Mouse (Mus musculus): ENCODE measurements around the gene Sned1. TPM values are rescaled to one million over a fixed set of nuclear protein-coding genes. Genes with fewer than 3 reads are reported as not detected.

Sned1 gene
- polyA plus RNA-seq, 1 experiment from 2014 or later: 16.7 TPM

DNA sequence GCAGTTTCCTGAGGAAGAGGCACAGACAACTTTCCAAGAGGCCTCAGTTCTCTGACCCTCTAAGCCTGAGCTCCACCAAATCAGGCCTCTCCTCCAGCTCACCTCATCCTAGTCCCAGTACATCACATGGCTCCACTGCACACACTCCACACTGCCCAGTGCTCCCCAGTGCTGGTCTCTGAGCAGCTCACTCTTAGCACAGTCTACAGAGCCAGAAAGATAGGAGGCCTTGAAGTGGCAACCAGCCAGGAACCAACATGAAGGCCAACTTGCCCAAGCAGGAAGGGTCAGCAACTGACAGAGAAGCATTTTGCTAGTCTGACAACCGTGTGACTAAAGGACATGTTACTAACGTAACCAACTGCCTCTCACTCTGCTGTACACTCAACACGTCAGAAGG lies 64.9 kb downstream of the Sned1 start:
- Histone ChIP-seq H3K9ac (ENCODE audit: low read depth, low read length) (no peak overlapping the region), H3K36me3 (ENCODE audit: control insufficient read depth, insufficient read depth, low read length) (peaks cover 87% of the 10 kb centered on the region), H3K4me2 (ENCODE audit: low read depth, low read length) (no peak overlapping the region), H3K27ac (replicated peaks; ENCODE audit: low read depth, low read length) (no peak overlapping the region), H3K9me3 (ENCODE audit: control insufficient read depth, low read length) (no peaks in the 10 kb centered on the region), H3K4me1 (ENCODE audit: control insufficient read depth, insufficient read depth, low read length) (peaks cover 7% of the 10 kb centered on the region; the same call in 1 of the 2 replicates), H3K4me3 (ENCODE audit: low read depth, low read length) (no peak overlapping the region), H3K27me3 (replicated peaks; ENCODE audit: control insufficient read depth, insufficient read depth, low read length) (no peaks in the 10 kb centered on the region)
- DNase-seq (ENCODE audit: low spot score) (no peak), ATAC-seq (ENCODE audit: low read depth) (no peak)
- WGBS: 81% methylated on average over 3 of the region's 3 CpGs

DNA sequence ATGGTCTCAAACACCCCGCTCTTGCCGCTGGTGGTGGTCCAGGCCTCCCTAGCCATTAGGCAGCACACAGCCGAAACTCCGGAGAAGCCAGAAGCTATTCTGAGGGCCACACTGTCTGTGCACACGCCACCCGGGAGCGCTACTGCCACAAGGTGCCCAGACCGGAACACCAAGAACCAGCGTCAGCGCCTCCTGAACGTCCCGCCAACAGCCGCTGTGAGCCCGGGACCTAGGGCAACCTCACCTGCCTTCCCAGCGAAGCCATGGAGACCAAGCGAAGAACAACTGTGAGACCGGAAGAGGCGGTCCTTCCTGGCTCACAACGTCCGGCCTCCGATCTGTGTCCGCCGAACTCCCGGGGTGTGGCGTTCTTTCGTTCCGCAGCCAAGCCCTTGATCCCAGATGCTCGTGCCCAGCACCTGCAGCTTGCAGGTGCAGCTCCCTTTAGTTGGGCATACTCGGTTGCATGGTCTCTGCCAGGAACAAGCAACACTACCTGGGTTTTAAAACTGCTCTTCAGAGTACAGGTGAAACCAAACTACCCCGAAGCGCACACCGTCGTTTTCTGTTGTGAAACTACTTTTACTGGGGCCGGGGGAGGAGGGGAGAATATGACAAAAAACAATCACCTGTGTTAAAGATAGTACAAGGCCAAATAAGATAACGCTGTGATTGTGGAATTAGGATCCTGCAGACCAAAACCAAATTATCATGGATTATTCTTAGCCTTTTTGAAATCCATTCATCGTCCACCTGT lies 70.1 kb downstream of the Sned1 start, which contains the start of gene Mterf4:
Gene Mterf4 (minus strand): TSS at position 335 of the 757 bp plus-strand sequence.
- 9% methylated on average over 36 of the region's 36 CpGs for WGBS
- H3K9me3 ChIP-seq (ENCODE audit: control insufficient read depth, low read length): no peaks in the 10 kb centered on the region

GRCm38 (mm10) chr1:93323973-93324372 lies 88.3 kb downstream of the Sned1 start:
- peaks cover 67% of the 10 kb centered on the region for H3K36me3 ChIP-seq (ENCODE audit: control insufficient read depth, insufficient read depth, low read length)
- no peak for ATAC-seq (ENCODE audit: low read depth)
- WGBS: 88% methylated on average over 6 of the region's 6 CpGs
- DNase-seq (ENCODE audit: low spot score): no peak
- no peaks in the 10 kb centered on the region for H3K4me1 ChIP-seq (ENCODE audit: control insufficient read depth, insufficient read depth, low read length)
- H3K4me2 ChIP-seq (ENCODE audit: low read depth, low read length): no peak overlapping the region
- no peak overlapping the region for H3K9ac ChIP-seq (ENCODE audit: low read depth, low read length)
- H3K27me3 ChIP-seq (replicated peaks; ENCODE audit: control insufficient read depth, insufficient read depth, low read length): no peaks in the 10 kb centered on the region
- no peaks in the 10 kb centered on the region for H3K9me3 ChIP-seq (ENCODE audit: control insufficient read depth, low read length)
- no peak overlapping the region for H3K27ac ChIP-seq (replicated peaks; ENCODE audit: low read depth, low read length)
- no peak overlapping the region for H3K4me3 ChIP-seq (ENCODE audit: low read depth, low read length)

More for the DNA sequence above, 70.1 kb downstream of the Sned1 start, which contains the start of gene Mterf4:
- peak within 1 kb of the TSS; percentile 84 for H3K4me2 ChIP-seq (ENCODE audit: low read depth, low read length)
- no peak within 1 kb of the TSS; the same call in 1 of the 2 replicates for H3K27ac ChIP-seq (replicated peaks; ENCODE audit: low read depth, low read length)
- DNase-seq (ENCODE audit: low spot score) (peak; percentile 91), ATAC-seq (ENCODE audit: low read depth) (peak; percentile 96)
- peak within 1 kb of the TSS; percentile 90 for H3K9ac ChIP-seq (ENCODE audit: low read depth, low read length)
- peaks cover 7% of the 10 kb centered on the region; the same call in 1 of the 2 replicates for H3K4me1 ChIP-seq (ENCODE audit: control insufficient read depth, insufficient read depth, low read length)
- H3K27me3 ChIP-seq (replicated peaks; ENCODE audit: control insufficient read depth, insufficient read depth, low read length): no peaks in the 10 kb centered on the region
- H3K4me3 ChIP-seq (ENCODE audit: low read depth, low read length): peak within 1 kb of the TSS; percentile 88
- H3K36me3 ChIP-seq (ENCODE audit: control insufficient read depth, insufficient read depth, low read length): peaks cover 45% of the 10 kb centered on the region

DNA sequence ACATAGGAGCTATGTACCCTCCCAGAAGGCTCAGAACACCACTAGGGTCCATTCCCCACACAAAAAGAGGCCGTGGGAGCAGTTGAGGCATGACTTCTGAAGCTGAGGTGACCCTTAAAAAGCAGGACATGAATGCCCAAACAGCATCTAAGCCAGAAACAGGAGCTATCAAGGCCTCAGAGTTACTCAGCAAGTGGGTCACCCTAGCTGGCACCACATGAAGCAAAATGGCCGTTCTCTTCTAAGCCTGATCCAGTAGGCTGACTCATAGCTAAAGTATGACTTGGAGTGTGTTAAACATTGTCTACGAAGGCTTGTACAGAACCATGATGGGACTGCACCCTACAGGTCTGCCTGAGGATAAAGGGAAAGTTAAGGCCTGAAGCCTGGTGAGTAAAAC lies 90.8 kb downstream of the Sned1 start:
- Histone ChIP-seq H3K4me2 (ENCODE audit: low read depth, low read length) (no peak overlapping the region), H3K9me3 (ENCODE audit: control insufficient read depth, low read length) (no peaks in the 10 kb centered on the region), H3K27me3 (replicated peaks; ENCODE audit: control insufficient read depth, insufficient read depth, low read length) (no peaks in the 10 kb centered on the region), H3K4me3 (ENCODE audit: low read depth, low read length) (no peak overlapping the region), H3K27ac (replicated peaks; ENCODE audit: low read depth, low read length) (no peak overlapping the region), H3K36me3 (ENCODE audit: control insufficient read depth, insufficient read depth, low read length) (peaks cover 60% of the 10 kb centered on the region), H3K4me1 (ENCODE audit: control insufficient read depth, insufficient read depth, low read length) (no peaks in the 10 kb centered on the region), H3K9ac (ENCODE audit: low read depth, low read length) (no peak overlapping the region)
- DNase-seq (ENCODE audit: low spot score) (no peak), ATAC-seq (ENCODE audit: low read depth) (no peak)
- 98% methylated on average over 3 of the region's 3 CpGs for WGBS

DNA sequence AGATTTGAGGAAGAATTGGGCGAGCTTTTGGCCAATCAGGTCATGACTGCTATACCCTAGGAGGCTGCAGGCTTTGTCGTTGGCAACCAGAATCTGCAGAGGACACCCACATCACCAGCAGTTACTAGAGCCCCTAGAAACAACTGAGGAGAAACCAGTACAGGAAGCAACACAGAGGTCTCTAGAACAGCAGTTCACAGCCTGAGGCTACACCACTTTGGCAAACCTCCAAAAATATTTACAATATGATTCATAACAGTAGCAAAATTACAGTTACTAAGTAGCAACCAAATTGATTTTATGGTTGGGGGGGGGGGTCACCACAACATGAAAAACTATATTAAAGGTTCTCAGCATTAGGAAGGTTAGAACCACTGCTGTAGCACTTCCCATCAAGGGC lies 99.0 kb downstream of the Sned1 start:
- 67% methylated on average over 2 of the region's 2 CpGs for WGBS
- Histone ChIP-seq H3K4me2 (ENCODE audit: low read depth, low read length) (no peak overlapping the region), H3K36me3 (ENCODE audit: control insufficient read depth, insufficient read depth, low read length) (peaks cover 28% of the 10 kb centered on the region), H3K9ac (ENCODE audit: low read depth, low read length) (no peak overlapping the region), H3K4me3 (ENCODE audit: low read depth, low read length) (no peak overlapping the region), H3K9me3 (ENCODE audit: control insufficient read depth, low read length) (no peaks in the 10 kb centered on the region), H3K27ac (replicated peaks; ENCODE audit: low read depth, low read length) (no peak overlapping the region), H3K4me1 (ENCODE audit: control insufficient read depth, insufficient read depth, low read length) (no peaks in the 10 kb centered on the region), H3K27me3 (replicated peaks; ENCODE audit: control insufficient read depth, insufficient read depth, low read length) (no peaks in the 10 kb centered on the region)
- DNase-seq (ENCODE audit: low spot score): peak; percentile 18
- ATAC-seq (ENCODE audit: low read depth): no peak

DNA sequence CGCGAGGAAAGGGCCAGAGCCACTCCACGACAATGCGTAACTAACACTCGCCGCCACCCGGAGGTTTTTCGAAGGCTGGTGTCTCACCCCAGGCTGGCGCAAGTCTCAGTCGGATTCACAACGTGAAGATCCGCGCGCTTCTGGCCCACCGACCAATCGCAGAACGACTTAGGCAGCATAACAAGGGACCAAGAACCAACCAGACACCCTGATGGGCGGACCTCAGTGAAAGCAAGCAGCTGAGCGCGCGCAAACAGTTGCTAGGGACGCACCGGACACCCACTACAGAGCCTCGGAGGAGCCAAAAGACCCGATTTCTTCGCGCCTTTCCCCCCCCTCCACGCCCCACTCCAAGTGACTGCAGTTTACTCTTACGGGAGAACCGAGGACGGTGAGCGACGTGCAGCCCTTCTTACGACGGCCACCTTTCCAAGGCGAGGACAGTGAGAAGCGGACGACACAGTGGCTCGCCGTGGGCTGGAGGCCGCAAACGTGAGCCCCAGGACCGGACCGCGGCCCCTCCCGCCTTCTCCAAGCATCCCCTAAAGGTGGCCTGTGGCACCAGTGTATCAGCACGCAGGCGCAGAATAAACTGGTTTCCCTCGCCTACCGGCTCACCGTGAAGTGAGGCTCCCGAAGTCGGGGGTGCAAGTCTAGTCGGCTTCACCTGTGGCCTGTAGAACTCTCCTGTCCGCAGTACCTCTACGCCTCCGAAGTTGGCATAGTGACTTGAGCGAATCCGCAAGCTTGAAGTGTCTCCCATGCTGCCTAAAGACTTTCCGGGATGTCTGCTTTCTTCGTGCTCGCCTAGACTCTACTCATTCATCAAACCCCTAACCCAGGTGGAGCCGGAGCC lies 107.2 kb downstream of the Sned1 start, which contains the start of the genes Ppp1r7 and Pask:
Gene Ppp1r7 (plus strand): TSS at position 207 of the 856 bp plus-strand sequence.
Gene Pask (minus strand): TSS at position 835 of the 856 bp plus-strand sequence.
- H3K36me3 ChIP-seq (ENCODE audit: control insufficient read depth, insufficient read depth, low read length): peaks cover 10% of the 10 kb centered on the region; the same call in 1 of the 2 replicates
- WGBS: under 1% methylated on average over 57 of the region's 63 CpGs
- ATAC-seq (ENCODE audit: low read depth) (peak; percentile 98), DNase-seq (ENCODE audit: low spot score) (peak; percentile 99)
- H3K4me2 ChIP-seq (ENCODE audit: low read depth, low read length): peak within 1 kb of the TSS; percentile 90
- H3K9ac ChIP-seq (ENCODE audit: low read depth, low read length): peak within 1 kb of the TSS; percentile 83
- H3K4me3 ChIP-seq (ENCODE audit: low read depth, low read length): peak within 1 kb of the TSS; percentile 95
- no peaks in the 10 kb centered on the region for H3K9me3 ChIP-seq (ENCODE audit: control insufficient read depth, low read length)
- peak within 1 kb of the TSS; percentile 65 for H3K27ac ChIP-seq (replicated peaks; ENCODE audit: low read depth, low read length)
- peaks cover 7% of the 10 kb centered on the region for H3K4me1 ChIP-seq (ENCODE audit: control insufficient read depth, insufficient read depth, low read length)
- H3K27me3 ChIP-seq (replicated peaks; ENCODE audit: control insufficient read depth, insufficient read depth, low read length): no peaks in the 10 kb centered on the region

DNA sequence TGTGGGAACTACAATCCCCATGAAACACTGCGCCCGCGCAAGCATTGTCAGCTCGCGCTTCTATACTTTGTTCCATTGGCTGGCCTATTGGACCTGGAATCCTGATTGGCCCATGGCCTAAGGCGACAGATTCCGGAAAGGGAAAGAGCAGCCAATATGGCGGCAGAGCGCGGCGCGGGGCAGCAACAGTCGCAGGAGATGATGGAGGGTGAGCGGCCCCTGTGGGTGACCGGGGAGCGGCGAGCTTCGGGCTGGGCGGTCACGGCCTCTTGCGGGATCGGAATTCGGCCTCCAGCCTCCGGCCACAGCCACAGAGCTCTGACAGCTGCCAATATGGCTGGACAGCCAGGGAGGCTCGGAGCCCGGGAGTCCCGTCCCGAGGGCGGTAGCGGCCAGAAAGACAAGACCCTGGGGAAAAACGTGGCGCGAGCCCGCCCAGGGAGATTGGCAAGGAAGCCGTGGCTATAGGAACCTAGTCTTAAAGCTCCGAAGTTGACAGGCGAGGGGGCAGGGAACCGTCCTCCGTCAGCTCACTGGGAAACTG lies 107.9 kb downstream of the Sned1 start:
- H3K27ac ChIP-seq (replicated peaks; ENCODE audit: low read depth, low read length): peak overlapping the region; percentile 65
- peak; percentile 96 for ATAC-seq (ENCODE audit: low read depth)

GRCm38 (mm10) chr1:93347176-93347575 lies 111.5 kb downstream of the Sned1 start:
- ATAC-seq (ENCODE audit: low read depth): no peak
- Histone ChIP-seq H3K4me3 (ENCODE audit: low read depth, low read length) (no peak overlapping the region), H3K9ac (ENCODE audit: low read depth, low read length) (no peak overlapping the region), H3K4me1 (ENCODE audit: control insufficient read depth, insufficient read depth, low read length) (peaks cover 7% of the 10 kb centered on the region), H3K9me3 (ENCODE audit: control insufficient read depth, low read length) (no peaks in the 10 kb centered on the region), H3K36me3 (ENCODE audit: control insufficient read depth, insufficient read depth, low read length) (peaks cover 51% of the 10 kb centered on the region), H3K27me3 (replicated peaks; ENCODE audit: control insufficient read depth, insufficient read depth, low read length) (no peaks in the 10 kb centered on the region), H3K4me2 (ENCODE audit: low read depth, low read length) (no peak overlapping the region), H3K27ac (replicated peaks; ENCODE audit: low read depth, low read length) (no peak overlapping the region)
- no peak for DNase-seq (ENCODE audit: low spot score)
- 93% methylated on average over 5 of the region's 5 CpGs for WGBS

More for the DNA sequence above, 107.9 kb downstream of the Sned1 start:
- peak; percentile 99 for DNase-seq (ENCODE audit: low spot score)
- Histone ChIP-seq H3K9me3 (ENCODE audit: control insufficient read depth, low read length) (no peaks in the 10 kb centered on the region), H3K27me3 (replicated peaks; ENCODE audit: control insufficient read depth, insufficient read depth, low read length) (no peaks in the 10 kb centered on the region), H3K36me3 (ENCODE audit: control insufficient read depth, insufficient read depth, low read length) (peaks cover 16% of the 10 kb centered on the region), H3K4me3 (ENCODE audit: low read depth, low read length) (peak overlapping the region; percentile 95), H3K4me2 (ENCODE audit: low read depth, low read length) (peak overlapping the region; percentile 90), H3K4me1 (ENCODE audit: control insufficient read depth, insufficient read depth, low read length) (peaks cover 7% of the 10 kb centered on the region), H3K9ac (ENCODE audit: low read depth, low read length) (peak overlapping the region; percentile 83)
- WGBS: 0% methylated on average over 35 of the region's 39 CpGs

Data from embryonic facial prominence, embryonic 14.5 days (tissue).